Mouse (Mus musculus) thymus, postnatal 10 days (tissue): Measurements from ENCODE around the gene Hist1h2af.
"Not testable (repeated sequence)": the region's sequence is repeated elsewhere in the genome, so short reads cannot be mapped to it uniquely, and the experiment has no call there.

Source experiments
- DNase-seq, 2 experiments: peaks; one replicate each; pipeline ENCODE4 v3.0.0; 2021; ENCODE audit warnings: low spot score in 2 of 2

The Hist1h2af gene

GRCm38 (mm10) chr13:23555839-23556416, 22.2 kb downstream of the Hist1h2af start:
- DNase-seq: peak; percentile 68 to 75

DNA sequence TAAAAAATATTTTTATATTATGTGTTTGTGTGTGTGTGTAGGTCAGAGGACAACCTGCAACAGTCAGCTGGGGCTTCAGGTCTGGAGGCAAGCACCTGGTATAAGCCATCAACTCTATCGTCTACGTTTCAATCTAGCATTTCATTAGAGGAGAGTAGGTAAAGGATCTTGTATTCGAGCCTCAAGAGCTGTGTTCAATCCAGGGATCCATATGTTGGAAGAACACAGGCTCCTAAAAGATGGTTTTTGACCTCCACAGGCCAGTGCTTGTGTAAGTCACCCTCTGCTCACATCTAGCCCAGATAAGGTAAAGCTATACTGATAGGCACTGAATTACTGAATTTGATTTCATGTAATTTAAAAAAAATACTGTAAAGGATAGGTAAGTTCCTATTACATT, 23.2 kb downstream of the Hist1h2af start:
- no peak for DNase-seq

- DNase-seq: not testable (repeated sequence)
Observed at GRCm38 (mm10) chr13:23560699-23561098, 27.0 kb downstream of the Hist1h2af start.

- not testable (repeated sequence) for DNase-seq
Observed at GRCm38 (mm10) chr13:23561531-23561882, 27.8 kb downstream of the Hist1h2af start.

DNA sequence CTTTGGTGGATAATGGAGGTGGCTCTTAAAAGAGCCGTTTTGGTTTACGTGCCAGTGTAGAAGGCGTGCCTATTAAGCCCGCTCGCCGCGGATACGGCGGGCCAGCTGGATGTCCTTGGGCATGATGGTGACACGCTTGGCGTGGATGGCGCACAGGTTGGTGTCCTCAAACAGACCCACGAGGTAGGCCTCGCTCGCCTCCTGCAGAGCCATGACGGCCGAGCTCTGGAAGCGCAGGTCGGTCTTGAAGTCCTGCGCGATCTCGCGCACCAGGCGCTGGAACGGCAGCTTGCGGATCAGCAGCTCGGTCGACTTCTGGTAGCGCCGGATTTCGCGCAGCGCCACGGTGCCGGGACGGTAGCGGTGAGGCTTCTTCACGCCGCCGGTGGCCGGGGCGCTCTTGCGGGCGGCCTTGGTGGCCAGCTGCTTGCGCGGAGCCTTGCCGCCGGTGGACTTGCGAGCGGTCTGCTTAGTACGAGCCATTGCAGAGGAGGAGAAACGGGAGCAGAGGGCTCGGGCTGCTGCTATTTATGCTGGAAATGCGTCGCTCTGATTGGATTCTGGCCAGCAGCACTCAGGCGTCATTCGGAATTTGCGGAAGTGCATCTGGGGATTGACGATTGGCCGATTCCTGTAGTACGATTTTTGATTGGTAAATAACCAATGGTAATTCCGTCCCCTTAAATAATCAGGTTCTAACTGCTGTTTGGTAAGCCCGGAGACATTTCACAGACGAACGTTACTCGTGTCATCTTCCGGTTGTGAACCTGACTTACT, 28.4 kb downstream of the Hist1h2af start, which contains the start of gene Hist1h3e:
Gene Hist1h3e, minus strand, starts transcription at position 487 of the 777 bp plus-strand sequence.
- peak; percentile 89 to 90 for DNase-seq

DNA sequence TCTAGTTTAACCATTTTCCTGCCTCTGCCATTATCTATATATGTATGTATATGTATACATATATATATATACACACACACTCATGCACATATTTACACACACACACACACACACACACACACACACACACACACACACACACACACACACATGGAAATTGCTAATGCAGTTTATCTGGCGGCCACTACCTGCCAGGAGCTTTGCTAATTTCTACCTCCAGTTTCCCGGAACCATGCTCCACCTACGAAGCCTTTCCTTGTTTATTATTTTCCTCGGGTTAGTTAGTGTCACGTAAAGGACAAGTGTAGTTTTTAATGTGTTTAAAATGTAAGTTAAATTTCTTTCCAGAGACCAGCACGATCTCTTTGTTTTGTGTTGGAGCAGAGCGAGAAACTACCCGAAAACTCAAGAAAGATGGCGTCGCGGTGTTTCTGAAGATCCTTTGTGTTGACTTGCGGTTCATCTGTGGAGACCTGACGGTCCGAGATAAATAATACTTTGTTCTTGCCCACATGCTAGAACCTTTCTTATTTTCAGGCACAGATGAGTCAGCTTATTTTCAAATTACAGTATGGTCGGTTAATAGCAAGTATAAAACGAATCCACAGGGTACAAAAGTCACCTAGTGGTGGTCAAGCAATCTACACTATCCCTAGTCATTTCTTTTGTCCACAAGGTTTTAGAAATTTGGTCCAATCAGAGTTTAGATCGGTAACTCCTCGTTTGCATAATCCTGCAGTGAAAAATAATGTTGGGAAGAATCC, 29.2 kb downstream of the Hist1h2af start:
- peak in 1 of 2 experiments; percentile 26 for DNase-seq

- no peak for DNase-seq
Observed at GRCm38 (mm10) chr13:23564482-23564881, 30.8 kb downstream of the Hist1h2af start.

DNA sequence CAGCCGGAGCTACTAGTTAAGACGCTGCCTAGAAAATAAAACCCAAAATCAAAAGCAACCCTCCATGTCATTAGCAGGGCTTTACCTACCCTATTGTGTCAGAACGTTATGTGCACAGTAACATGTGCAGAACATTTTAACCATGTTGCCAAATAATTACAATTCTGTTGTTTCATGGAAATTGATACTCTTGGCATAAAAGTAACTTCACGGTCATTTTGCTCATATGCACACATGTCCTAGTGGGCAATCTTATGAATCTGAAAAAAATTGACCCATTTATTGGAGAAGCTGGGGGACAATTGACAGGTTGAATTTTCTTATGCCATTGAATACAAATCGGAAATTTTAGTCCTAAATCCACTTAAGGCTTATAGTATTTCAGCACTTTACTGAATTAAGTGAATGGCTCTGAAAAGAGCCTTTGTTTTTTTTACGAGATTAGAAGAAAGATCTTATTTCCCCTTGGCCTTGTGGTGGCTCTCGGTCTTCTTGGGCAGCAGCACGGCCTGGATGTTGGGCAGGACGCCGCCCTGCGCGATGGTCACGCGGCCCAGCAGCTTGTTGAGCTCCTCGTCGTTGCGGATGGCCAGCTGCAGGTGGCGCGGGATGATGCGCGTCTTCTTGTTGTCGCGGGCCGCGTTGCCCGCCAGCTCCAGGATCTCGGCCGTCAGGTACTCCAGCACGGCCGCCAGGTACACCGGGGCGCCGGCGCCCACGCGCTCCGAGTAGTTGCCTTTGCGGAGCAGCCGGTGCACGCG, 36.7 kb downstream of the Hist1h2af start:
- DNase-seq: not testable (repeated sequence)

DNA sequence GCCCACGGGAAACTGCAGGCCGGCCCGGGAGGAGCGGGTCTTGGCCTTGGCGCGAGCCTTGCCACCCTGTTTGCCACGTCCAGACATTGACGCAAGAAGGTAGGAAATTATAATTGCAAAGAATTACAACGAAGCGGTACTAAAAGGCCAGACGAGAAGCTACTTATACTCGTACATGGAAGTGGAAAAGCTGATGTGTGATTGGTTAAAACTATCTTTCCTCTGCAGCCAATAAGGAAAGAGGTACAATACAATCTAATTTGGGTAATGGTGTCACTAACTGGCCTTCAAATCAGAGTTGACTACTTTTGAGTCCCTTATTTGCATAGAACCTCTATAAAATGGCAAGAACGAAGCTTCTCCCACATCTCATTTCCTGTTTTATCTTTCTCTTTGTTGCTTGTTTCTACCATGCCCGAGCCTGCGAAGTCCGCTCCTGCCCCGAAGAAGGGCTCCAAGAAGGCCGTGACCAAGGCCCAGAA, 37.4 kb downstream of the Hist1h2af start, which contains the start of the genes Hist1h2ae and Hist1h2bg:
Gene Hist1h2ae, minus strand, starts transcription at position 199 of the 482 bp plus-strand sequence.
Gene Hist1h2bg, plus strand, starts transcription at position 375 of the 482 bp plus-strand sequence.
- DNase-seq: peak; percentile 76 to 78

DNA sequence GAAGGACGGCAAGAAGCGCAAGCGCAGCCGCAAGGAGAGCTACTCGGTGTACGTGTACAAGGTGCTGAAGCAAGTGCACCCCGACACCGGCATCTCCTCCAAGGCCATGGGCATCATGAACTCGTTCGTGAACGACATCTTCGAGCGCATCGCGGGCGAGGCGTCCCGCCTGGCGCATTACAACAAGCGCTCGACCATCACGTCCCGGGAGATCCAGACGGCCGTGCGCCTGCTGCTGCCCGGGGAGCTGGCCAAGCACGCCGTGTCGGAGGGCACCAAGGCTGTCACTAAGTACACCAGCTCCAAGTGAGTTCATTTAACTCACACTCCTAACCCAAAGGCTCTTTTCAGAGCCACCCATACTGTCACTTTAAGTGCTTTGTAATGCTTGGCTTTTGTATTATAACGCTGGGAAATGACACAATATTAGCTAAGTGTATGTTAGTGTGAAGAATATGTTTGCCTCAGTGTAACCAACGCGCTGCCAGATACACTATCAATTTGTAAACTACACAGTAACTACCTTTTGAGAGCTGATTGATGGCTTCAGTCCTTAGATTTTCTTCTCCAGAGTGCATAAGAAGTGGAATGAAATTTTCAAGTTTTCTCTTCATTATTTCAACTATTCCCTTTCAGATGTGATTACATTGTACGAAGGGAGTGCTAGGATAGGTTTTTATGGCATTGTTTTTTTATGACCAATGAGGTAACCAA, 38.0 kb downstream of the Hist1h2af start:
- not testable (repeated sequence) for DNase-seq

DNA sequence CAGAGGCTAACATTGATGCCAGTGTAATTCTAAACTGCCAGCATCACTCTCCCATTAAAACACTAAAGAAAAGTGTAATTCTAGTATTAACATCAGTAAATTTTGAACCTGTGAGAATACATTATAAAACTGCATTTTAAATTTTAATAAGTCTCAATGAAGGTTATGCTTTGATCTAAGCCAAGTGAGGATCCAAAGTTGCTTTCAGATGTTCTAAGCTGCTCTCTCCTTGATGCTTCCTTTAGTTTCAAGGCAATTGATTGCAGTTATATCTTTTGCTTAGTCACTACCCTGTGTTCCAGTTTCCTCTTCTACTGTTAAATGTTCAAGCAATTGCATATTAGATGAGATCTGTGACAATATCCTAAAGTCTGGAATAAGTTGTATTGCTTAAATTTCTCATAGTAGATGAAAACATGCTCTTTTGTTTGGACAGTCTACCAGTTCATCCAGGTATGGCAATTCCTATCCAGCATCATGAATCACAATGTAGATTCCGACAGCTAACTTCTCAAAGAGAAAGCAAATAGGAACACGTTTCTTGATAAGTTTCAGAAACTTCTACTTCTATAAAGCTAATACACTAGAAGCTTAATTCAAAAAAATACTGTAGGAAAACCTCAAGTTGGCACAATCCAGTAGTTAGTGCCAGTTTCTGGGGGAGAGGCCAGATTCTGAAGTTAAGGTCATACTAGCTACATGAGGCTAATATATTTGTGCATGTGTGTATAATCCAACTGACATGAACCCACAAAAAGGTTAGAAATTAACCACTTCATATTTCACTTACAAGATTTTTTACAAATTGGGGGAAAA, 38.7 kb downstream of the Hist1h2af start:
- no peak for DNase-seq

DNA sequence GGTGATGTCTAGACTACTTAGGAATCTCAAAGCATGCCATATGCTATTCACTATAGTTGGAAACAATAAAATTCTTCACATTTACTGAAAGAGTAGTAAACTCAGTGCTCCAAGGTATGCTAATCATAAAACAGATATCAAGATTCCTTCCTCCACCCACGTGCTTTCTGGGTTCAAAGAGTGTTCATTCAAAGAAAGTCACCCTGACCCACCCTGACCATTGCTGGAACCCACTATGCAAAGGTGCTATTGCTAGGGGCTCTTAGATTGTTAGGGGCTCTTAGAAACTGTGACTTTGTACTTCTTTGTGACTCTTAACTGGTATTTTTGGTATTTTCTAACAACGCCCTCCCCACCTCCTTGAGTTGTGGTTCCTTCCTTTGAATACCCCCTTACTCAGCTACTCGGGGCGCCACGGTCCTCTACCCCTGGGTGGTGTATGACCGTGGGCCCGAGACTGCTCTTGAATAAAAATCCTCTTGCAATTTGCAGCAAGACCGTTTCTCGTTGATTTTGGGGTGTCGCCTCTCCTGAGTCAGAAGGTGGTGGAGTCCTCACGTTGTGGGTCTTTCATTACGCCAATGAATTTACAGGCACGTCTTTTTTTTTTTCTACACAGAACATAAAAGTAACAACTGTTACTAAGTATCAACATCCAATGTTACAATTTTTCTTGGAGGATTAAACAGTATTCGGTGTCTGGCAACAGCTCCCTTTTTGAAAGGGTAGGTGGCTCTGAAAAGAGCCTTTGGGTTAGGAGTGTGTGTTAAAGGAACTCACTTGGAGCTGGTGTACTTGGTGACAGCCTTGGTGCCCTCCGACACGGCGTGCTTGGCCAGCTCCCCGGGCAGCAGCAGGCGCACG, 39.6 kb downstream of the Hist1h2af start:
- DNase-seq: not testable (repeated sequence)

DNA sequence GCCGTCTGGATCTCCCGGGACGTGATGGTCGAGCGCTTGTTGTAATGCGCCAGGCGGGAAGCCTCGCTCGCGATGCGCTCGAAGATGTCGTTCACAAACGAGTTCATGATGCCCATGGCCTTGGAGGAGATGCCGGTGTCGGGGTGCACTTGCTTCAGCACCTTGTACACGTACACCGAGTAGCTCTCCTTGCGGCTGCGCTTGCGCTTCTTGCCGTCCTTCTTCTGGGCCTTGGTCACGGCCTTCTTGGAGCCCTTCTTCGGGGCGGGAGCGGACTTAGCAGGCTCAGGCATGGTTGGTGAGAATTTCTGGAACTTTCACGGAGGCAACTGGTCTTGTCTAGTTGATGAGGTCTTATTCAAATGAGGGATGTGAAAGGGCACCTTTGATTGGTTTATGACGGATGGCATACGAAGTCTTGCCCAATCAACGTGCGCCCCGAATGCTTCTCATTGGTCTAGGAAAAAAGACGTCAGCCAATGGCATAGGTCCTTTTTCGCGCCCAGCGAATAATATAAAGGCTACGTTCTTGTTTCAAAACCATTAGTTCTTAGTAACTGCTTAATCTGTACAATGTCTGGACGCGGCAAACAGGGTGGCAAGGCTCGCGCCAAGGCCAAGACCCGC, 40.3 kb downstream of the Hist1h2af start, which contains the start of the genes Hist1h2bf and Hist1h2ad:
Gene Hist1h2bf, minus strand, starts transcription at position 299 of the 627 bp plus-strand sequence.
Gene Hist1h2ad, plus strand, starts transcription at position 484 of the 627 bp plus-strand sequence.
- DNase-seq: peak; percentile 88 to 93

GRCm38 (mm10) chr13:23574546-23575170, 41.0 kb downstream of the Hist1h2af start:
- DNase-seq: not testable (repeated sequence)

GRCm38 (mm10) chr13:23575271-23575851, 41.7 kb downstream of the Hist1h2af start, which contains the start of gene Hist1h3d:
TSS of gene Hist1h3d (plus strand) at chr13:23575763.
- DNase-seq: peak in 1 of 2 experiments; percentile 60

DNA sequence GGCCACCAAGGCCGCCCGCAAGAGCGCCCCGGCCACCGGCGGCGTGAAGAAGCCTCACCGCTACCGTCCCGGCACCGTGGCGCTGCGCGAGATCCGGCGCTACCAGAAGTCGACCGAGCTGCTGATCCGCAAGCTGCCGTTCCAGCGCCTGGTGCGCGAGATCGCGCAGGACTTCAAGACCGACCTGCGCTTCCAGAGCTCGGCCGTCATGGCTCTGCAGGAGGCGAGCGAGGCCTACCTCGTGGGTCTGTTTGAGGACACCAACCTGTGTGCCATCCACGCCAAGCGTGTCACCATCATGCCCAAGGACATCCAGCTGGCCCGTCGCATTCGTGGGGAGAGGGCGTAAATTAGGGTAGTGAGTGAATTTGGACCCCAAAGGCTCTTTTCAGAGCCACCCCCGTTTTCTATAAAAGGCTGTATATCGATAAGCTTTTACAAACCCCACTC, 42.2 kb downstream of the Hist1h2af start:
- DNase-seq: not testable (repeated sequence)

DNA sequence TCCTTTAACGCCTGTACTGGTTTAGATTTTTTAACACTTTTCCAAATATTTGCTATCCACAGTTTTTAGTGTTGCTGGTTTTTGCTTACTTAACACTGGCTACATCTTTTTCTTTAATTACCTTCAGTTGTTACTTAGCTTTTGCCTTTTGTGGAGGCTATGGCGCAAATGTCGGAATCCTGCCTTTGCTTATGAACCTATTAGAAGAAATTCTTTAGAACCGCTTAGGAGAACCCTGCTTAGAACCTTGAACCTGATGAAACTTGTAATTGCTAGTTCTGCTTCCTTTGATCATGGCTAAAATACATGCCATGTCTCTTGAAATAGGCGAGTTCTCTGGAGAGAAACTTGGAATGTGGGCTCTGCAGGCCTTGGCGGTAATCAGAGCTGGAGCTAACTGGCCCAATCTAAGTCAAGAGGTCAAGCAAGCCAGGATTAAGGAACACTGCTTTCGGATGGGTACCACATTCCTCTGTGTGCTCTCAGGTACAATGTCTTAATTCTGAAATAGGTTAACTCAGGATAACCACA, 42.7 kb downstream of the Hist1h2af start:
- no peak for DNase-seq
